Mouse (Mus musculus): ENCODE data around the gene Hist1h3f.
"Not testable (repeated sequence)": the region's sequence is repeated elsewhere in the genome, so short reads cannot be mapped to it uniquely, and the experiment has no call there.

- not testable (repeated sequence) for TF ChIP-seq POLR2A (IDR thresholded peaks at IDR 0.05; ENCODE audit: extremely low read depth, insufficient read depth, low read length); CTCF (IDR thresholded peaks at IDR 0.05; ENCODE audit: low read depth, low read length)
Observed at GRCm38 (mm10) chr13:23542225-23542980, 1.4 kb upstream of the Hist1h3f start.

Measured in liver, adult 2 months (tissue).